Mouse (Mus musculus) splenic B cell, adult 2 months (primary cell): Measurements from ENCODE around the gene Tifa.

Source experiments
- DNase-seq: peaks from one replicate; pipeline ENCODE4 v3.0.0-alpha.2; 2011; ENCODE audit warnings: low read depth, low spot score
- H3K27me3 ChIP-seq: 2 replicates; pipeline ENCODE4 v1.6.1; 2012; ENCODE audit warnings: mild to moderate bottlenecking, low read length, moderate library complexity, mixed read lengths; ENCODE audit not compliant: control insufficient read depth, poor library complexity, insufficient read depth, severe bottlenecking
- H3K36me3 ChIP-seq: 2 replicates; pipeline ENCODE4 v1.6.1; 2012; ENCODE audit warnings: mild to moderate bottlenecking, low read length, moderate library complexity, mixed read lengths; ENCODE audit not compliant: control insufficient read depth, poor library complexity, insufficient read depth, severe bottlenecking

The Tifa gene

GRCm38 (mm10) chr3:127852722-127853121 is 63.1 kb downstream of the Tifa start:
- DNase-seq: no peak
- Histone ChIP-seq H3K27me3 (no peaks in the 10 kb centered on the region), H3K36me3 (no peaks in the 10 kb centered on the region)

DNA sequence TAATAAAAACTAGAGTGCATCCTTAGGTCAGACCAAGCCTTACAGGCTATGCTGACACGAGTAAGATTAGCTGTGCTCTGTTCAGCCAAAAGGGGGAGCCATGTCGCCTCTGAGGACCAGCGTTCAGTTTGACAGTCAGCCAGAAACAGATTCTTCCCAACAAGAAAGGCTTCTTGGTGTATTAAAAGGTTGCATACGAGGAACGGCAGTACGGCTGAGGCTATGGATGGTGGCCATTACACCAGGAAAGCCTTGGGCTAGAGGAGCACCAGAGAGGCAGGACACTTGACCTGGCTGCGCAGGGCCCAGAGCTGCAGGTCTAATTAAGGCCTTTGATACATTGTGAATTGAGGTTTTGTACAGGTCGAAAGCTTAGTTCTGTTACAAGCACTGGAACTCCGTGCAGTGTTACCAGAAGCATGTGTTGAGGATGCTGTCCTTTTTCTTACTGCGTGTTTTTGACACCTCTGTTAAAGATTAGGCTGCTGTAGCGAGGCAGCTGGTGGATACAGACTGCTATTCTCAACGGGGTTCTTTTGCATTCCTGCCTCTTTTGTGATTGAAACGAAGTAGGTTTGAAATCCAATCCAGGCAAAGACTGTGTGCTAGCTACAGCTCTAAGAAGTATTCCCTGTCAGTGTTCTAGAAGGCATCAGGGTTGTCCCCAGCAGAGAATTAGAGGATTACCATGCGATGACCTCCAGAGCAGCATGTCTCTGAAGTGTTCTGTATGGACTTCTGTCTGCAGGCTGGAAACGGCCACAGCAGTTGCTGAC is 64.0 kb downstream of the Tifa start:
- Histone ChIP-seq H3K27me3 (no peaks in the 10 kb centered on the region), H3K36me3 (no peaks in the 10 kb centered on the region)
- peak; percentile 75 for DNase-seq

GRCm38 (mm10) chr3:127861340-127861739 is 71.7 kb downstream of the Tifa start:
- no peaks in the 10 kb centered on the region for H3K27me3 ChIP-seq
- H3K36me3 ChIP-seq: no peaks in the 10 kb centered on the region
- DNase-seq: no peak

DNA sequence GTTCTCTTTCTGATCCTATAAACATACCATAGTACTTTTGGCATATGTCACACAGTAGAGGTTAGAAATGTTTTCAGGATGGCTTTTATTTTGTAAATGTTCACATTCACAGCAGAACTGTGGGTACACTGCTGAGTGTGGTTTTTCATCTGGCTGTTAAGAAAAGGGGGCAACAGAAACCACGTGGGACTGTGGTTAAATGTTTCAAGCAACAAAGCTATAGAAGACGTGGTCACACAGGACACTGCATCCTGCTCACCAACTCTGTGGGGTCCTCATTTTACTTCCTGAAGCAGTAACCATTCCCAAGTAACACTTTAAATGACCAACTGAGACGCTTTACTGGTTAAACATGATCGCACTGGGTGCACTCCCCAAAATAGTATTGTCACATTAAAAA is 72.9 kb downstream of the Tifa start:
- Histone ChIP-seq H3K36me3 (no peaks in the 10 kb centered on the region), H3K27me3 (no peaks in the 10 kb centered on the region)
- no peak for DNase-seq

DNA sequence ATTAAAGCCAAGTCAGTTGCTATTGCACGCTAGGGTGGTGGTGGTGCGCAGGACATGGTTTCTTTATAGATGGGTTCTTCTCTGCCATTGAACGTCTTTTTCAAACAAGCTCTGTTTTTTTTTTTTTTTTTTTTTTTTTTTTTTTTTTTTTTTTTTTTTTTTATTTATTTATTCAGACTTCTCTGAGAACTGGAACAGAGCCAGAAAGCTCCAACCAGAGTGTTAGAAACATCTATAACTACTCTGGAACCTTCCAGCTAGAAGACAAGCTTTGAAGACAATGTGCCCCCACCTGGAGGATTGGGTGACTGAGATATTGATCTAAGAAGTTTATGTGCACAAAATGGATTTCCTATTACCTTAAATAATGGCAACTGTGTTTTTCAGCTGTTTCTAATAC is 74.0 kb downstream of the Tifa start:
- DNase-seq: no peak
- Histone ChIP-seq H3K36me3 (no peaks in the 10 kb centered on the region), H3K27me3 (no peaks in the 10 kb centered on the region)

DNA sequence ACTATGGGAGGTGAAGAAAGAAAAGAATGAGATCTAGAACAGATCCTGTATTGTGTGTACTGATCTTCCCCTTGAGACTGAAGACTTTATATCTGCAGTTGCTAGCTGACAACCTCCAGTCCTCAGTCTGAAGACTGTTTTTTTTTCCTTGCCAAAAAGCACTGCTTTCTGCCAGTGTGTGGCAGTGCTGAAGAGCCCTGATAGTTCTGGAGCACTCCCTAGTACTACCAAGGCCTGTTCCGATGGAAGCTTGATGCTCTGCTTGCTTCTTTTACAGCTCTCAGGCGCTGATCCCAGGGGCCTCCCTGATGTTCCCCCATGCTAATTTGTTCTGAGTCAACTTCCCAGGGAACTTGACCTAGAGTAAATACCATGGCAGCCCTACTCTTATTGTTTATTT is 74.6 kb downstream of the Tifa start:
- Histone ChIP-seq H3K36me3 (no peaks in the 10 kb centered on the region), H3K27me3 (no peaks in the 10 kb centered on the region)
- no peak for DNase-seq

GRCm38 (mm10) chr3:127868046-127868758 is 78.6 kb downstream of the Tifa start:
- Histone ChIP-seq H3K27me3 (no peaks in the 10 kb centered on the region), H3K36me3 (no peaks in the 10 kb centered on the region)
- DNase-seq: no peak

GRCm38 (mm10) chr3:127868880-127869279 is 79.3 kb downstream of the Tifa start:
- Histone ChIP-seq H3K36me3 (no peaks in the 10 kb centered on the region), H3K27me3 (no peaks in the 10 kb centered on the region)
- DNase-seq: no peak

DNA sequence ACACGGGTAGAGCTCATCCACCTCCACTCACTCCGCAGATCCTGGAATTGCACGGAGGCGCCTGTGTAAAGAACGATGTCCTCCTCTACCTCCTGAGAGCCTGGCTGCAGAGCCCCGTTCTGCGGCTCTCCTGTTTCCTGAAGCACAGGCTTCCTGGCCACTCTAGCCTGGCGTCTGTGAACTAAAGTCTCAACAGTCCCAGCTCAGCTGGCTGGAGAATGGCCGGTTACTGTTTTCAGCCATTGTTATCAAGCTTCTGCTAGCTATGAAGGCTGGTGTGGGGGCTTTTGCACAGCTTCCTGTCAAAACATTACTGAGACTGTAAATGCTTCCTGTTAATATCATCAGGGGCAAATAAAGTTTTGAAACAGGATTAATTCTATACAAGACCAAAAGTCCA is 82.0 kb downstream of the Tifa start:
- H3K36me3 ChIP-seq: no peaks in the 10 kb centered on the region
- H3K27me3 ChIP-seq: no peaks in the 10 kb centered on the region
- no peak for DNase-seq

DNA sequence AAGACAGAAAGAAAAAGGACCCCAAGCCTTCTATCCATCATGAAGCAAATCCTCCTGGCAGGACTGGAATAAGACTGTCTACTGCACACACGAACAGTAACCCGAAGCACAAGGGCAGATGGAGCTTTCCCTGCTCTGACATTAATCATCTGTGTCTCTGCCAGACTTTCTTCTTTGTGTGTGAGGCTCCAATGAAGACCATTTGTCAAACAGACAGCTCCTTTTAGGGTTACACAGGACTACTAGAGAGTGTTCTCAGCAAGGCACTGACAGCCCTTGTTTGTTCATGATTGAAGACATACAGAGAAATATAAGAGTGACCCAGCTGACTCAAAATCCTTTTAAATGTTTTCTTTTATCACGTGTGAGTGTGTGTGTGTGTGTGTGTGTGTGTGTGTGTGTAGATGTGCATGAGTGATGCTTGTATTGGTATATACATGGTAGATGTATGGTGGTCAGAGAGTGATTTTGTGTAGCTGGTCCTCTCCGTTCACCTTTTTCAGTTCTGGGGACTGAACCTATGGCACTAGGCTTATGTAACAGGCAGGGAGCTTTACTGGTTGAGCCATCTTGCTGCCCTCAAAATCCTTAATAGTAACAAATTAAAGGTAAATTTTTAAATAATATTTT is 84.8 kb downstream of the Tifa start:
- Histone ChIP-seq H3K27me3 (no peaks in the 10 kb centered on the region), H3K36me3 (no peaks in the 10 kb centered on the region)
- no peak for DNase-seq

GRCm38 (mm10) chr3:127875059-127875458 is 85.5 kb downstream of the Tifa start:
- no peaks in the 10 kb centered on the region for H3K27me3 ChIP-seq
- no peak for DNase-seq
- no peaks in the 10 kb centered on the region for H3K36me3 ChIP-seq

DNA sequence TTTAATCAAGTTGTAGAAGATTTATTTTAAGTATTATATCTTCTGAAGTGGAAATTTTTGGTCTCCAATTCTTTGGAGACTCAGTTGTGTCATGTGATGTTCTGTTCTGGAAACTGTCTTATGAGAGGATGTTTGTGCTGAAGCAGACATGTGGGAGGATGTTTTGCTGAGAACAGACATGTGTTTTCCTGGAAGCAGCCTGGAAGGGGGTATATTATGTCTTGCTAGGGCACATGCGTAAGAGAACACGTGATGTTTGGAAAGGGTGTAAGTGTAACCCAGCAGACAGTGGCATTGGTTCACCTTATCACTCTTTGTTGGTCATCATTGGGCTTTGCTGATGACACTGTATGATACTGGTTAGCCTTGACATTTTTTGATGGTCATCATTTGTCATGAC is 85.9 kb downstream of the Tifa start:
- no peak for DNase-seq
- no peaks in the 10 kb centered on the region for H3K36me3 ChIP-seq

DNA sequence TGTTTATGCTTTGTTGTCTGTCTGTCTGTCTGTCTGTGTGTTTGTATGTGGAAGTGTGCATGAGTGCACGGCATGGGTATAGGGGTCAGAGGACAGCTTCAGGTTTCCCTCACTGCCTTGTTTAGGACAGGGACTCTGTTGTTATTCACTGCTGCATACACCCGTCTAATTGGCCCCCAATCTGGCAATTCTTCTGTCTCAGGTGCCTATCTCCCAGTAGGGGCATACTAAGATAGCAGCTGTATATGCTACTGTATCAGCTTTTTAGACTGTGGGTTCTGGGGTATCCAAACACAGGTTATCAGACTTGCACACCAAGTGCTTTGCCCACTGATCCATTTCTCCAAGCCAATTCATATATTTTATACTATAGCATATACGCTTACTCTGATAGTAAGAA is 90.4 kb downstream of the Tifa start:
- H3K36me3 ChIP-seq: no peaks in the 10 kb centered on the region

More for the DNA sequence above, 85.9 kb downstream of the Tifa start:
- no peaks in the 10 kb centered on the region for H3K27me3 ChIP-seq

DNA sequence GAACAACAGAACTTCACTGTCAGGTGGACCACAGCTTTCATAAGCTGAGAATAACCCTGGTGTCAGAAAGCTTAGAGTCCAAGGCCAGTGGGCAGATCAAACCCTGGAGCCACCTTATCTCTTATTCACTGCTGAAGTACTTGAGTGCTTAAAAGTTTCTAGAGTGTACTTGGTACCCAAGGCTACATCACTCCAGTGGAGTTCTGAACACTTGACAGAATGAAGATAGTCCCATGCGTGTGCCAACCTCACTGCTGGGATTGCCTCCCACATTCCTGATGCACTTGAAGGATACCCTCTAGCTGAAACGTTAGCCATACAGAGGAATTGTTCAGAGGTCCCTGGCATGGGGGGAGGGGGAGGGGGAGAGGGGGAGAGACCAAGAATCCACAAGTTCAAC is 92.1 kb downstream of the Tifa start:
- Histone ChIP-seq H3K36me3 (no peaks in the 10 kb centered on the region), H3K27me3 (no peaks in the 10 kb centered on the region; the same call in 1 of the 2 replicates)
- no peak for DNase-seq

More for the DNA sequence above, 90.4 kb downstream of the Tifa start:
- no peaks in the 10 kb centered on the region; the same call in 1 of the 2 replicates for H3K27me3 ChIP-seq
- no peak for DNase-seq
